Mouse (Mus musculus) G1E (cell line): Measurements from ENCODE around the gene Tmem268. TPM values are rescaled to one million over a fixed set of nuclear protein-coding genes. Genes with fewer than 3 reads are reported as not detected.

ENCODE experiments used
- ATAC-seq: 2 replicates; pipeline ENCODE4 v1.8.0; 2016; ENCODE audit warnings: mild to moderate bottlenecking; ENCODE audit not compliant: insufficient number of reproducible peaks, poor library complexity, low FRiP score, severe bottlenecking; ENCODE audit errors: extremely low read depth
- DNase-seq: peaks from one replicate; pipeline ENCODE4 v3.0.0; 2012; ENCODE audit warnings: low spot score
- H3K27me3 ChIP-seq: 2 replicates; pipeline ENCODE4 v1.6.1; 2012; ENCODE audit warnings: mild to moderate bottlenecking, low read length, inconsistent platforms; ENCODE audit not compliant: insufficient read depth
- H3K36me3 ChIP-seq: replicated peaks from 2 replicates; pipeline ENCODE3; 2012; ENCODE audit warnings: mild to moderate bottlenecking, inconsistent platforms
- H3K4me1 ChIP-seq: 2 replicates; pipeline ENCODE4 v1.6.1; 2012; ENCODE audit warnings: low read depth, low read length, inconsistent platforms, mixed read lengths; ENCODE audit not compliant: insufficient read depth
- H3K4me3 ChIP-seq: 2 replicates; pipeline ENCODE4 v1.5.1; 2012; ENCODE audit warnings: low read depth, mild to moderate bottlenecking, inconsistent platforms, low read length, moderate library complexity, mixed read lengths
- H3K9me3 ChIP-seq: replicated peaks from 2 replicates; pipeline ENCODE4 v1.6.1; 2012; ENCODE audit warnings: inconsistent platforms
- CTCF ChIP-seq: IDR thresholded peaks from 2 replicates; pipeline ENCODE4 v1.5.1; 2012; ENCODE audit warnings: low read depth, low read length, inconsistent platforms, mixed read lengths
- GATA1 ChIP-seq: IDR thresholded peaks from 2 replicates; pipeline ENCODE4 v1.6.1; 2012; ENCODE audit warnings: borderline replicate concordance, low read length, inconsistent platforms, mixed read lengths
- GATA2 ChIP-seq: IDR thresholded peaks from 2 replicates; pipeline ENCODE4 v1.6.1; 2012; ENCODE audit warnings: low read depth, low read length, inconsistent platforms, borderline replicate concordance
- POLR2AphosphoS5 ChIP-seq: IDR thresholded peaks from 2 replicates; pipeline ENCODE4 v1.6.1; 2012; ENCODE audit warnings: low read depth, low read length, inconsistent platforms; ENCODE audit not compliant: insufficient replicate concordance
- TAL1 ChIP-seq: conservative IDR thresholded peaks from 2 replicates; pipeline ENCODE4 v1.6.1; 2012; ENCODE audit warnings: low read depth, low read length, inconsistent platforms, mixed read lengths
- polyA plus RNA-seq: library from polyadenylated mRNA; stranded (reverse); fragments of >175 nt; gene quantifications from 2 replicates; pipeline ENCODE4 v1.2.3, GENCODE M21; 2012
- total RNA-seq, 2 experiments: library from RNA; stranded (forward) in 1 of 2; stranded (reverse) in 1 of 2; fragments of 200-1000 nt in 1 of 2; fragments of >200 nt in 1 of 2; fragmentation: Nextera tagmentation in 1 of 2; gene quantifications; 2 replicates each; pipeline ENCODE4 v1.2.3; 2014 to 2017

Tmem268 gene
- total and polyA plus RNA-seq, 3 experiments: 3.4 to 12.8 (median 3.4) TPM

DNA sequence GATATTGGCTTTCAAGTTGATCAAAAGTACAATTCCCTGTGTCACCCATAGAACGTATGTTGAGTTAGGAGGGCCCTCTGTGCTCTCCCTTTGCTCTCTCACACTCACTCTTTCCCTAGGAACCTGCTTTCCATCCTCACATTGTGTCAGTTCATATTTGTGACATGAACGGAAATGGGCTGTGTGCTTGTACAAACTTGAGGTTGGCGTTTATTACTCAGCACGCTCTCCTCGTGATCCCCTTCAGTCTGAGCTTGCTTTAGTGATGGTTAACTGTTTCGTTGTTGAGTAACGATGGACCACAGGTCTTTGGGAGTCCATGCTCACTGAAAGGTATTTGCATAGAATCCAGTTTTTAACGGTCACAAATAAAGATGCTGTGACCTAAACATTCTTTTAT, 68.5 kb downstream of the Tmem268 start:
- H3K4me1 ChIP-seq: no peaks in the 10 kb centered on the region
- H3K4me3 ChIP-seq: no peak overlapping the region
- no peaks in the 10 kb centered on the region for H3K36me3 ChIP-seq
- H3K9me3 ChIP-seq: peaks cover 26% of the 10 kb centered on the region
- ATAC-seq (no peak), DNase-seq (no peak)
- TF ChIP-seq POLR2AphosphoS5 (no peak), GATA1 (no peak), GATA2 (no peak), CTCF (no peak), TAL1 (no peak)
- no peaks in the 10 kb centered on the region for H3K27me3 ChIP-seq

DNA sequence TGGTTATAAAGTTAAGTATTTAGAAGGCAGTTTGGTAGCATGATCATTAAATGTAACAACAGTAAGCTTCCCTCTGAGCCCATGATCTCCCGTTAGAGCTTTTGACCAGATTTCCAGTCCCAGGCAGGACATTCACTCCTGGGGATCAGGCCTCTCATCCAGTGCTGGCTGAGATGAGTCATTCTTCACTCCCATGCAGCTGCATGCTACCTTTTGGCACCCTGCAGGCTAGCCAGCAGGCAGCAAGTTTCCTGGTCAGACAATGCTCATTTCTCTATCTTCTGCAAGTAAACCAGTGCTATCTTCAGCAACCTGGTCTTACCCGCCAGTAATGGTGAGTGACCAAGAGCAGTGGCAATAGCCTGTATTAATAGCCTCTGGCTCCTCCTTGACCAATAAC, 74.6 kb downstream of the Tmem268 start:
- DNase-seq (no peak), ATAC-seq (no peak)
- Histone ChIP-seq H3K27me3 (no peaks in the 10 kb centered on the region), H3K4me3 (no peak overlapping the region), H3K36me3 (no peaks in the 10 kb centered on the region), H3K9me3 (peaks cover 19% of the 10 kb centered on the region), H3K4me1 (no peaks in the 10 kb centered on the region)
- no peak for TF ChIP-seq CTCF
- TF ChIP-seq GATA2: no peak
- no peak for TF ChIP-seq GATA1
- TF ChIP-seq POLR2AphosphoS5: no peak
- TF ChIP-seq TAL1: no peak

Other genes starting within 250 kb of the Tmem268 start
- not detected in 2 replicates for gene Orm1, start 214.2 kb upstream of the Tmem268 start, total RNA-seq (2014; fragmentation: Nextera tagmentation)
- gene Orm1, start 214.2 kb upstream of the Tmem268 start, total RNA-seq (2017): not detected in 2 replicates
- not detected in 2 replicates for gene Orm1, start 214.2 kb upstream of the Tmem268 start, polyA plus RNA-seq
- not detected in 2 replicates for gene Orm3, start 202.6 kb upstream of the Tmem268 start, total RNA-seq (2014; fragmentation: Nextera tagmentation)
- not detected in 2 replicates for gene Orm3, start 202.6 kb upstream of the Tmem268 start, total RNA-seq (2017)
- not detected in 2 replicates for gene Orm3, start 202.6 kb upstream of the Tmem268 start, polyA plus RNA-seq
- not detected in 2 replicates for gene Orm2, start 196.3 kb upstream of the Tmem268 start, total RNA-seq (2014; fragmentation: Nextera tagmentation)
- gene Orm2, start 196.3 kb upstream of the Tmem268 start, total RNA-seq (2017): not detected in 2 replicates
- gene Orm2, start 196.3 kb upstream of the Tmem268 start, polyA plus RNA-seq: not detected in 2 replicates
- gene Akna, start 155.4 kb upstream of the Tmem268 start, total RNA-seq (2014; fragmentation: Nextera tagmentation): 1.1 TPM in 1 of 2 replicates, not detected in the other
- under 0.01 and 0.11 TPM in 2 replicates for gene Akna, start 155.4 kb upstream of the Tmem268 start, total RNA-seq (2017)
- gene Akna, start 155.4 kb upstream of the Tmem268 start, polyA plus RNA-seq: 0.01 TPM in 2 replicates
- not detected in 2 replicates for gene Whrn, start 62.8 kb upstream of the Tmem268 start, total RNA-seq (2014; fragmentation: Nextera tagmentation)
- 0.12 and 0.38 TPM in 2 replicates for gene Whrn, start 62.8 kb upstream of the Tmem268 start, total RNA-seq (2017)
- gene Whrn, start 62.8 kb upstream of the Tmem268 start, polyA plus RNA-seq: not detected in 2 replicates
- 116 and 120 TPM in 2 replicates for gene Atp6v1g1, start 14.0 kb upstream of the Tmem268 start, total RNA-seq (2014; fragmentation: Nextera tagmentation)
- 220 and 233 TPM in 2 replicates for gene Atp6v1g1, start 14.0 kb upstream of the Tmem268 start, total RNA-seq (2017)
- gene Atp6v1g1, start 14.0 kb upstream of the Tmem268 start, polyA plus RNA-seq: 128 and 147 TPM in 2 replicates
- not detected in 2 replicates for gene Gm11213, start 46.5 kb downstream of the Tmem268 start, total RNA-seq (2014; fragmentation: Nextera tagmentation)
- gene Gm11213, start 46.5 kb downstream of the Tmem268 start, total RNA-seq (2017): not detected in 2 replicates
- not detected in 2 replicates for gene Gm11213, start 46.5 kb downstream of the Tmem268 start, polyA plus RNA-seq
- gene Tex48, start 63.6 kb downstream of the Tmem268 start, total RNA-seq (2014; fragmentation: Nextera tagmentation): not detected in 2 replicates
- not detected in 2 replicates for gene Tex48, start 63.6 kb downstream of the Tmem268 start, total RNA-seq (2017)
- gene Tex48, start 63.6 kb downstream of the Tmem268 start, polyA plus RNA-seq: not detected in 2 replicates
- not detected in 2 replicates for gene Gm11214, start 104.6 kb downstream of the Tmem268 start, total RNA-seq (2014; fragmentation: Nextera tagmentation)
- not detected in 2 replicates for gene Gm11214, start 104.6 kb downstream of the Tmem268 start, total RNA-seq (2017)
- not detected in 2 replicates for gene Gm11214, start 104.6 kb downstream of the Tmem268 start, polyA plus RNA-seq
- not detected in 2 replicates for gene Tnfsf15, start 186.3 kb downstream of the Tmem268 start, total RNA-seq (2014; fragmentation: Nextera tagmentation)
- gene Tnfsf15, start 186.3 kb downstream of the Tmem268 start, total RNA-seq (2017): 0.11 TPM in 1 of 2 replicates, not detected in the other
- not detected in 2 replicates for gene Tnfsf15, start 186.3 kb downstream of the Tmem268 start, polyA plus RNA-seq